Mouse (Mus musculus) embryonic facial prominence, embryonic 11.5 days (tissue): ENCODE measurements around the gene Gstt2. TPM values are rescaled to one million over a fixed set of nuclear protein-coding genes. Genes with fewer than 3 reads are reported as not detected.

Experiments
- ATAC-seq: fragments of 200-750 bp; cut with Nextera tagmentation; replicated peaks from 2 replicates; pipeline ENCODE4 v1.8.0; 2017; ENCODE audit warnings: low read depth; ENCODE audit not compliant: insufficient number of reproducible peaks, low FRiP score, low TSS enrichment
- DNase-seq: peaks from one replicate; pipeline ENCODE4 v3.0.0-alpha.2; 2015; ENCODE audit warnings: low spot score
- H3K27ac ChIP-seq: fragments of 300-500 bp; sonication (generic); replicated peaks from 2 replicates; pipeline ENCODE4 v1.5.1; 2014; ENCODE audit warnings: mild to moderate bottlenecking, low read depth, low read length, control low read depth
- H3K27me3 ChIP-seq: fragments of 300-500 bp; sonication (generic); 2 replicates; pipeline ENCODE4 v1.6.1; 2014; ENCODE audit warnings: mild to moderate bottlenecking, low read length, moderate library complexity, mixed read lengths; ENCODE audit not compliant: control insufficient read depth, insufficient read depth
- H3K36me3 ChIP-seq: fragments of 300-500 bp; sonication (generic); replicated peaks from 2 replicates; pipeline ENCODE4 v1.6.1; 2014; ENCODE audit warnings: low read depth, mild to moderate bottlenecking, low read length, moderate library complexity, mixed read lengths; ENCODE audit not compliant: control insufficient read depth, insufficient read depth
- H3K4me1 ChIP-seq: fragments of 300-500 bp; sonication (generic); 2 replicates; pipeline ENCODE4 v1.6.1; 2014; ENCODE audit warnings: low read length, mixed read lengths; ENCODE audit not compliant: control insufficient read depth, insufficient read depth
- H3K4me2 ChIP-seq: fragments of 300-500 bp; sonication (generic); 2 replicates; pipeline ENCODE4 v1.6.1; 2014; ENCODE audit warnings: low read depth, mild to moderate bottlenecking, control low read depth, low read length, moderate library complexity
- H3K4me3 ChIP-seq: fragments of 300-500 bp; sonication (generic); 2 replicates; pipeline ENCODE4 v1.5.1; 2014; ENCODE audit warnings: low read depth, low read length, control low read depth
- H3K9ac ChIP-seq: fragments of 300-500 bp; sonication (generic); replicated peaks from 2 replicates; pipeline ENCODE4 v1.6.1; 2014; ENCODE audit warnings: mild to moderate bottlenecking, control low read depth, low read length
- H3K9me3 ChIP-seq: fragments of 300-500 bp; sonication (generic); replicated peaks from 2 replicates; pipeline ENCODE4 v1.6.1; 2016; ENCODE audit warnings: mild to moderate bottlenecking, low read length, inconsistent platforms, mixed read lengths; ENCODE audit not compliant: control insufficient read depth
- whole genome bisulfite sequencing: fragments of 180-500 bp; shearing (Covaris S2); extraction: QIAGEN DNeasy Blood & Tissue Kit; methylation state at CpG from one replicate; pipeline ENCODE4 v1.1.7; 2014; 5-methylcytosine and 5-hydroxymethylcytosine counted together
- polyA plus RNA-seq: library from polyadenylated mRNA; unstranded; fragments of >200 nt; fragmentation: Nextera tagmentation; extraction: Ambion mirVana; gene quantifications from 2 replicates; pipeline ENCODE4 v1.2.1, GENCODE M21; 2014

Gene Gstt2
- polyA plus RNA-seq, 1 experiment from 2014 or later: 8.8 TPM

- Histone ChIP-seq H3K9me3 (no peaks in the 10 kb centered on the region), H3K4me3 (no peak overlapping the region), H3K4me2 (no peak overlapping the region), H3K27me3 (peaks cover 3% of the 10 kb centered on the region), H3K9ac (no peak overlapping the region), H3K4me1 (no peaks in the 10 kb centered on the region), H3K27ac (no peak overlapping the region), H3K36me3 (no peaks in the 10 kb centered on the region)
- no peak for DNase-seq
- WGBS: 82% methylated on average over 2 of the region's 2 CpGs
- ATAC-seq: no peak
Observed at GRCm38 (mm10) chr10:75829529-75830274, 7.5 kb downstream of the Gstt2 start.

GRCm38 (mm10) chr10:75828500-75828931 lies 8.7 kb downstream of the Gstt2 start:
- Histone ChIP-seq H3K9me3 (no peaks in the 10 kb centered on the region), H3K4me2 (no peak overlapping the region), H3K27me3 (no peaks in the 10 kb centered on the region), H3K27ac (no peak overlapping the region), H3K36me3 (no peaks in the 10 kb centered on the region), H3K4me3 (no peak overlapping the region), H3K4me1 (no peaks in the 10 kb centered on the region), H3K9ac (no peak overlapping the region)
- no peak for ATAC-seq
- DNase-seq: no peak

GRCm38 (mm10) chr10:75827668-75828360 lies 9.4 kb downstream of the Gstt2 start:
- Histone ChIP-seq H3K4me1 (no peaks in the 10 kb centered on the region), H3K4me3 (no peak overlapping the region), H3K4me2 (no peak overlapping the region), H3K36me3 (no peaks in the 10 kb centered on the region), H3K27ac (no peak overlapping the region), H3K9ac (no peak overlapping the region), H3K9me3 (no peaks in the 10 kb centered on the region), H3K27me3 (no peaks in the 10 kb centered on the region)
- no peak for ATAC-seq
- WGBS: 98% methylated on average over 4 of the region's 4 CpGs
- no peak for DNase-seq

GRCm38 (mm10) chr10:75824530-75824929 lies 12.7 kb downstream of the Gstt2 start:
- Histone ChIP-seq H3K4me1 (no peaks in the 10 kb centered on the region), H3K27ac (no peak overlapping the region), H3K4me2 (no peak overlapping the region), H3K27me3 (no peaks in the 10 kb centered on the region), H3K9me3 (no peaks in the 10 kb centered on the region), H3K9ac (no peak overlapping the region), H3K36me3 (no peaks in the 10 kb centered on the region), H3K4me3 (no peak overlapping the region)
- WGBS: 88% methylated on average over 4 of the region's 4 CpGs
- DNase-seq (no peak), ATAC-seq (no peak)

- Histone ChIP-seq H3K4me2 (no peak overlapping the region), H3K4me3 (no peak overlapping the region), H3K27ac (no peak overlapping the region), H3K27me3 (no peaks in the 10 kb centered on the region), H3K4me1 (no peaks in the 10 kb centered on the region), H3K36me3 (no peaks in the 10 kb centered on the region), H3K9ac (no peak overlapping the region), H3K9me3 (no peaks in the 10 kb centered on the region)
- ATAC-seq (no peak), DNase-seq (no peak)
- WGBS: 88% methylated on average over 1 of the region's 1 CpGs
Observed at GRCm38 (mm10) chr10:75823782-75824181, 13.4 kb downstream of the Gstt2 start.

- Histone ChIP-seq H3K9ac (no peak within 1 kb of the TSS), H3K4me3 (no peak within 1 kb of the TSS), H3K9me3 (no peaks in the 10 kb centered on the region), H3K27me3 (no peaks in the 10 kb centered on the region), H3K4me1 (no peaks in the 10 kb centered on the region), H3K4me2 (no peak within 1 kb of the TSS), H3K36me3 (no peaks in the 10 kb centered on the region), H3K27ac (no peak within 1 kb of the TSS)
- ATAC-seq (no peak), DNase-seq (no peak)
- 84% methylated on average over 2 of the region's 2 CpGs for WGBS
Observed at GRCm38 (mm10) chr10:75822443-75822842, 14.8 kb downstream of the Gstt2 start, which contains the start of gene Gstt4. Gene Gstt4, minus strand, starts transcription at chr10:75822543.

GRCm38 (mm10) chr10:75819882-75820281 lies 17.3 kb downstream of the Gstt2 start:
- Histone ChIP-seq H3K9me3 (no peaks in the 10 kb centered on the region), H3K27me3 (no peaks in the 10 kb centered on the region), H3K4me3 (no peak overlapping the region), H3K36me3 (no peaks in the 10 kb centered on the region), H3K27ac (no peak overlapping the region), H3K4me1 (no peaks in the 10 kb centered on the region), H3K4me2 (no peak overlapping the region), H3K9ac (no peak overlapping the region)
- ATAC-seq (no peak), DNase-seq (no peak)
- 84% methylated on average over 5 of the region's 5 CpGs for WGBS

- ATAC-seq: no peak
Observed at GRCm38 (mm10) chr10:75818641-75819040, 18.6 kb downstream of the Gstt2 start.

More at GRCm38 (mm10) chr10:75818641-75819040, 18.6 kb downstream of the Gstt2 start:
- no peak for DNase-seq
- Histone ChIP-seq H3K4me3 (no peak overlapping the region), H3K36me3 (no peaks in the 10 kb centered on the region), H3K27me3 (no peaks in the 10 kb centered on the region), H3K9me3 (no peaks in the 10 kb centered on the region), H3K27ac (no peak overlapping the region), H3K9ac (no peak overlapping the region), H3K4me2 (no peak overlapping the region), H3K4me1 (no peaks in the 10 kb centered on the region)
- 64% methylated on average over 10 of the region's 10 CpGs for WGBS
